Mouse (Mus musculus): Measurements from ENCODE around the gene Slc25a26.

Slc25a26 gene

GRCm38 (mm10) chr6:94598421-94598820 is 98.3 kb downstream of the Slc25a26 start:
- DNase-seq (ENCODE audit: low read depth, low spot score), result no peak

- DNase-seq (ENCODE audit: low read depth, low spot score), result no peak
Observed at GRCm38 (mm10) chr6:94599016-94599415, 98.9 kb downstream of the Slc25a26 start.

- no peak for DNase-seq (ENCODE audit: low read depth, low spot score)
Observed at GRCm38 (mm10) chr6:94601101-94601500, 101.0 kb downstream of the Slc25a26 start.

- DNase-seq (ENCODE audit: low read depth, low spot score), result no peak
Observed at GRCm38 (mm10) chr6:94601811-94602210, 101.7 kb downstream of the Slc25a26 start.

GRCm38 (mm10) chr6:94604072-94604471 is 103.9 kb downstream of the Slc25a26 start:
- no peak for DNase-seq (ENCODE audit: low read depth, low spot score)

GRCm38 (mm10) chr6:94604546-94604945 is 104.4 kb downstream of the Slc25a26 start:
- no peak for DNase-seq (ENCODE audit: low read depth, low spot score)

GRCm38 (mm10) chr6:94613235-94613895 is 113.2 kb downstream of the Slc25a26 start:
- DNase-seq (ENCODE audit: low read depth, low spot score), result no peak

GRCm38 (mm10) chr6:94614346-94614745 is 114.2 kb downstream of the Slc25a26 start:
- no peak for DNase-seq (ENCODE audit: low read depth, low spot score)

- DNase-seq (ENCODE audit: low read depth, low spot score), result no peak
Observed at GRCm38 (mm10) chr6:94615936-94616335, 115.8 kb downstream of the Slc25a26 start.

GRCm38 (mm10) chr6:94618671-94619070 is 118.5 kb downstream of the Slc25a26 start:
- no peak for DNase-seq (ENCODE audit: low read depth, low spot score)

- no peak for DNase-seq (ENCODE audit: low read depth, low spot score)
Observed at GRCm38 (mm10) chr6:94620287-94620686, 120.2 kb downstream of the Slc25a26 start.

- no peak for DNase-seq (ENCODE audit: low read depth, low spot score)
Observed at GRCm38 (mm10) chr6:94620801-94621301, 120.7 kb downstream of the Slc25a26 start.

- no peak for DNase-seq (ENCODE audit: low read depth, low spot score)
Observed at GRCm38 (mm10) chr6:94622983-94623382, 122.9 kb downstream of the Slc25a26 start.

GRCm38 (mm10) chr6:94624543-94624942 is 124.4 kb downstream of the Slc25a26 start:
- no peak for DNase-seq (ENCODE audit: low read depth, low spot score)

- DNase-seq (ENCODE audit: low read depth, low spot score), result no peak
Observed at GRCm38 (mm10) chr6:94625896-94626295, 125.8 kb downstream of the Slc25a26 start.

GRCm38 (mm10) chr6:94626807-94627206 is 126.7 kb downstream of the Slc25a26 start:
- DNase-seq (ENCODE audit: low read depth, low spot score), result no peak

- no peak for DNase-seq (ENCODE audit: low read depth, low spot score)
Observed at GRCm38 (mm10) chr6:94627714-94628595, 127.8 kb downstream of the Slc25a26 start.

GRCm38 (mm10) chr6:94628787-94629186 is 128.7 kb downstream of the Slc25a26 start:
- DNase-seq (ENCODE audit: low read depth, low spot score), result no peak

GRCm38 (mm10) chr6:94631051-94631778 is 131.1 kb downstream of the Slc25a26 start:
- no peak for DNase-seq (ENCODE audit: low read depth, low spot score)

GRCm38 (mm10) chr6:94631779-94632082 is 131.6 kb downstream of the Slc25a26 start:
- no peak for DNase-seq (ENCODE audit: low read depth, low spot score)

- DNase-seq (ENCODE audit: low read depth, low spot score), result no peak
Observed at GRCm38 (mm10) chr6:94634274-94634673, 134.1 kb downstream of the Slc25a26 start.

GRCm38 (mm10) chr6:94634710-94635109 is 134.6 kb downstream of the Slc25a26 start:
- DNase-seq (ENCODE audit: low read depth, low spot score), result no peak

Data from telencephalon, adult 2 months (tissue).